Mouse (Mus musculus): ENCODE data around the gene Fam219a.

- TF ChIP-seq POLR2A (IDR thresholded peaks at IDR 0.05; ENCODE audit: borderline replicate concordance, insufficient read depth, low read length): no peak
- no peak for TF ChIP-seq CTCF (IDR thresholded peaks at IDR 0.05; ENCODE audit: borderline replicate concordance, insufficient read depth, low read depth, low read length)
These were observed 73.5 kb downstream of the Fam219a start for GRCm38 (mm10) chr4:41495850-41496249.

Measured in cerebellum, adult 2 months (tissue).